16 mouse cellular contexts compared by ENCODE assay signal in genomic region chr9:58595313-58595712, GRCm38 (mm10). TPM values are rescaled to one million over a fixed set of nuclear protein-coding genes. Genes with fewer than 3 reads are reported as not detected.
DNase-seq lines count a peak whose midpoint lies in the region; ATAC-seq and TF ChIP-seq lines count a peak whose summit lies in the region.
"Had no signal": no experiment of that assay in that cellular context is flagged by ENCODE, and none has a peak within 500 bp of the region (broad histone marks: within the 10 kb centered on the region; RNA-seq: fewer than 3 reads in every experiment).

No protein-coding gene starts in this region.

- TF ChIP-seq EP300 in heart, adult 2 months (IDR thresholded peaks at IDR 0.05; ENCODE audit: insufficient read depth, low read depth, low read length): no peak
- no peak for TF ChIP-seq EP300 in CH12.LX (IDR thresholded peaks at IDR 0.05; ENCODE audit: low read length)

- peak; percentile 25 for TF ChIP-seq RAD21 in CH12.LX (IDR thresholded peaks at IDR 0.05; ENCODE audit: low read depth, low read length)

- dilution Hi-C loops in CH12.LX (cut with MboI; ENCODE audit: extremely low pct_ligation_motif_present, extremely low pct_unique_long_range_greater_than_20kb, low sequenced_read_pairs): no loop called here

- in situ Hi-C loops in CH12.LX (cut with MboI; ENCODE audit: low pct_ligation_motif_present, low pct_unique_long_range_greater_than_20kb, low sequenced_read_pairs): no loop called here

- WGBS in heart, adult 2 months: 76% methylated on average over 1 of the region's 1 CpGs
- 97% methylated on average over 1 of the region's 1 CpGs for WGBS in heart, embryonic 12.5 days

- intact Hi-C loops in heart, adult 2 months (cut with DNase I): no loop called here

- no peak overlapping the region for H3K27ac ChIP-seq in heart, adult 2 months
- H3K27ac ChIP-seq in heart, embryonic 12.5 days (ENCODE audit: poor library complexity, severe bottlenecking): no peak overlapping the region
- no peak overlapping the region for H3K27ac ChIP-seq in layer of hippocampus, adult 2 months
- H3K27ac ChIP-seq in CH12.LX (ENCODE audit: insufficient read depth, low read depth): no peak overlapping the region
- H3K27ac ChIP-seq: embryonic facial prominence, embryonic 12.5 days; forebrain, embryonic 15.5 days; hindbrain, embryonic 14.5 days had no signal

- no peak for TF ChIP-seq POLR2A in heart, adult 2 months (IDR thresholded peaks at IDR 0.05; ENCODE audit: insufficient read depth, low read depth, low read length)
- no peak for TF ChIP-seq POLR2A in CH12.LX (IDR thresholded peaks at IDR 0.05; ENCODE audit: low read depth, low read length)

- no peak overlapping the region for H3K4me2 ChIP-seq in heart, embryonic 12.5 days
- no peak overlapping the region for H3K4me2 ChIP-seq in CH12.LX (ENCODE audit: insufficient read depth, low read depth, poor library complexity, severe bottlenecking)
- H3K4me2 ChIP-seq: embryonic facial prominence, embryonic 12.5 days; forebrain, embryonic 15.5 days; hindbrain, embryonic 14.5 days had no signal

- peaks cover 31% of the 10 kb centered on the region for H3K36me3 ChIP-seq in heart, adult 2 months (ENCODE audit: control insufficient read depth, insufficient read depth, low read length)
- H3K36me3 ChIP-seq in heart, embryonic 12.5 days: no peaks in the 10 kb centered on the region
- peaks cover 0 to 7% of the 10 kb centered on the region in 2 experiments for H3K36me3 ChIP-seq in CH12.LX (replicated peaks in 1 of 2; ENCODE audit: control insufficient read depth in 1 of 2, insufficient read depth in 1 of 2, low read length in 1 of 2)
- H3K36me3 ChIP-seq: embryonic facial prominence, embryonic 12.5 days; forebrain, embryonic 15.5 days had no signal

- TF ChIP-seq CTCF in heart, adult 2 months (IDR thresholded peaks at IDR 0.05): peak; percentile 55
- peak; percentile 65 for TF ChIP-seq CTCF in layer of hippocampus, adult 2 months (conservative IDR thresholded peaks at IDR 0.05)
- TF ChIP-seq CTCF in CH12.LX (conservative IDR thresholded peaks at IDR 0.05 in 1 of 2, IDR thresholded peaks at IDR 0.05 in 1 of 2; ENCODE audit: low read depth in 2 of 2, low read length in 2 of 2): peak in 1 of 2 experiments; percentile 33; a peak in 2 of 4 replicates

- no peak for ATAC-seq in heart, embryonic 12.5 days (ENCODE audit: insufficient number of reproducible peaks, low FRiP score)
- ATAC-seq: forebrain, embryonic 15.5 days had no signal

- H3K79me2 ChIP-seq in heart, adult 2 months (replicated peaks; ENCODE audit: control insufficient read depth, insufficient read depth, low read length): peaks cover 5% of the 10 kb centered on the region
- H3K79me2 ChIP-seq in CH12.LX (replicated peaks; ENCODE audit: control insufficient read depth, extremely low read depth, insufficient read depth, poor library complexity, severe bottlenecking): peaks cover 21% of the 10 kb centered on the region; the same call in 1 of the 2 replicates

- H3K9me3 ChIP-seq in heart, embryonic 12.5 days (replicated peaks): no peaks in the 10 kb centered on the region
- no peaks in the 10 kb centered on the region for H3K9me3 ChIP-seq in CH12.LX (replicated peaks; ENCODE audit: low read length)
- H3K9me3 ChIP-seq: embryonic facial prominence, embryonic 12.5 days; forebrain, embryonic 15.5 days had no signal

- H3K9ac ChIP-seq in heart, adult 2 months (ENCODE audit: low read depth, low read length): no peak overlapping the region
- no peak overlapping the region for H3K9ac ChIP-seq in heart, embryonic 12.5 days
- no peak overlapping the region for H3K9ac ChIP-seq in CH12.LX (ENCODE audit: insufficient read depth, low read depth)
- H3K9ac ChIP-seq: embryonic facial prominence, embryonic 12.5 days; forebrain, embryonic 15.5 days; hindbrain, embryonic 14.5 days had no signal

- peaks cover 8% of the 10 kb centered on the region for H3K4me1 ChIP-seq in heart, adult 2 months (ENCODE audit: control insufficient read depth, insufficient read depth, low read length)
- peaks cover 9% of the 10 kb centered on the region; the same call in 1 of the 2 replicates for H3K4me1 ChIP-seq in heart, embryonic 12.5 days (replicated peaks)
- peaks cover 0 to 44% of the 10 kb centered on the region in 2 experiments; a peak in 2 of 4 replicates for H3K4me1 ChIP-seq in CH12.LX (ENCODE audit: control insufficient read depth in 1 of 2, insufficient read depth in 2 of 2)
- H3K4me1 ChIP-seq: embryonic facial prominence, embryonic 12.5 days; forebrain, embryonic 15.5 days had no signal

- H3K4me3 ChIP-seq in heart, adult 2 months: no peak overlapping the region
- H3K4me3 ChIP-seq in heart, embryonic 12.5 days: no peak overlapping the region
- H3K4me3 ChIP-seq in layer of hippocampus, adult 2 months: no peak overlapping the region
- H3K4me3 ChIP-seq in CH12.LX (replicated peaks in 1 of 3; ENCODE audit: low read depth in 2 of 3, low read length in 2 of 3, poor library complexity in 1 of 3): no peak overlapping the region
- H3K4me3 ChIP-seq: embryonic facial prominence, embryonic 12.5 days; forebrain, embryonic 15.5 days had no signal

- no peaks in the 10 kb centered on the region for H3K27me3 ChIP-seq in heart, adult 2 months (ENCODE audit: control insufficient read depth, insufficient read depth, low read length)
- H3K27me3 ChIP-seq in heart, embryonic 12.5 days (replicated peaks): no peaks in the 10 kb centered on the region
- H3K27me3 ChIP-seq in CH12.LX (replicated peaks): no peaks in the 10 kb centered on the region
- H3K27me3 ChIP-seq: embryonic facial prominence, embryonic 12.5 days; forebrain, embryonic 15.5 days had no signal

- no peak for DNase-seq in heart, adult 2 months
- DNase-seq in layer of hippocampus, adult 2 months (ENCODE audit: low spot score in 2 of 2): no peak
- no peak for DNase-seq in layer of hippocampus, adult 8-10 months (ENCODE audit: low spot score in 2 of 2)
- DNase-seq in CH12.LX (ENCODE audit: extremely low read depth): no peak
- no peak for DNase-seq in lung, postnatal 4 days
- DNase-seq in lung, postnatal 36 days: no peak
- DNase-seq: adrenal gland, postnatal 10 days; cerebellum, adult 11 months; cerebellum, adult 9-10 months; cerebellum, postnatal 25 days; gastrocnemius, postnatal 10 days; heart, postnatal 14 days had no signal

TF ChIP-seq in CH12.LX, 34 proteins besides CTCF, POLR2A, EP300 and RAD21:
- TF ChIP-seq GABPA (IDR thresholded peaks at IDR 0.05; ENCODE audit: insufficient replicate concordance, low read depth, low read length) (no peak), SMC3 (IDR thresholded peaks at IDR 0.05; ENCODE audit: low read depth, low read length) (peak; percentile 22)

RNA-seq across cellular contexts. Expression of gene Nptn, which starts 13.3 kb away (rescaled TPM):
- 100 to 1,000 TPM; 123 to 124 TPM for total RNA-seq in heart, adult 2 months (2021)
- 282 and 290 TPM in 2 replicates for polyA plus RNA-seq in heart, adult 2 months (2012; rRNA removed)
- polyA plus RNA-seq in heart, embryonic 12.5 days (2016; fragmentation: Nextera tagmentation; extraction: Ambion mirVana): 122 and 131 TPM in 2 replicates
- 100 to 1,000 TPM; 834 to 835 TPM for total RNA-seq in layer of hippocampus, adult 2 months (2021)
- 100 to 1,000 TPM; 672 to 816 (median 749) TPM for total RNA-seq in layer of hippocampus, adult 8-10 months (2022)
- total RNA-seq in CH12.LX (2012; rRNA removed) (48.4 and 62.4 TPM in 2 replicates), CH12.LX (2014; rRNA removed) (172 and 175 TPM in 2 replicates)
- polyA plus RNA-seq in CH12.LX (2012; ENCODE audit: insufficient read length, low read depth): 118 and 184 TPM in 2 replicates

RNA-seq across cellular contexts. Expression of gene Cd276, which starts 40.1 kb away (rescaled TPM):
- 1 to 10 TPM; 8.5 to 10.0 TPM for total RNA-seq in heart, adult 2 months (2021)
- 7.1 and 7.8 TPM in 2 replicates for polyA plus RNA-seq in heart, adult 2 months (2012; rRNA removed)
- polyA plus RNA-seq in heart, embryonic 12.5 days (2016; fragmentation: Nextera tagmentation; extraction: Ambion mirVana): 39.2 and 42.4 TPM in 2 replicates
- total RNA-seq in layer of hippocampus, adult 2 months (2021): 1 to 10 TPM; 7.4 to 8.2 TPM
- 1 to 10 TPM; 6.7 to 8.6 (median 7.7) TPM for total RNA-seq in layer of hippocampus, adult 8-10 months (2022)
- total RNA-seq in CH12.LX (2012; rRNA removed) (0.55 and 0.97 TPM in 2 replicates), CH12.LX (2014; rRNA removed) (0.59 and 0.78 TPM in 2 replicates)
- 1.3 and 4.3 TPM in 2 replicates for polyA plus RNA-seq in CH12.LX (2012; ENCODE audit: insufficient read length, low read depth)
